ENCODE assay signal across 8 mouse cellular contexts in genomic region chr9:102723990-102724461, GRCm38 (mm10). TPM values are rescaled to one million over a fixed set of nuclear protein-coding genes. Genes with fewer than 3 reads are reported as not detected.
DNase-seq lines count a peak whose midpoint lies in the region; ATAC-seq lines count a peak whose summit lies in the region.

No protein-coding gene starts in this region.

- no peak overlapping the region for H3K4me3 ChIP-seq in liver, embryonic 15.5 days (replicated peaks)
- no peak overlapping the region for H3K4me3 ChIP-seq in liver, embryonic 11.5 days (ENCODE audit: low read depth, low read length)
- no peak overlapping the region for H3K4me3 ChIP-seq in forebrain, embryonic 12.5 days (replicated peaks)
- no peak overlapping the region for H3K4me3 ChIP-seq in heart, embryonic 13.5 days
- H3K4me3 ChIP-seq in kidney, embryonic 15.5 days (replicated peaks): no peak overlapping the region
- no peak overlapping the region for H3K4me3 ChIP-seq in limb, embryonic 11.5 days (ENCODE audit: low read depth, low read length)
- H3K4me3 ChIP-seq in neural tube, embryonic 14.5 days (ENCODE audit: low read depth, low read length): no peak overlapping the region

- no peak for ATAC-seq in liver, embryonic 15.5 days (ENCODE audit: insufficient read depth)
- ATAC-seq in liver, embryonic 11.5 days (replicated peaks; ENCODE audit: low FRiP score): no peak
- peak; percentile 72 for ATAC-seq in forebrain, embryonic 12.5 days (ENCODE audit: low FRiP score)
- no peak for ATAC-seq in heart, embryonic 13.5 days (ENCODE audit: extremely low read depth, insufficient number of reproducible peaks, low FRiP score, low TSS enrichment)
- no peak for ATAC-seq in kidney, embryonic 15.5 days (replicated peaks; ENCODE audit: low FRiP score)
- peak; percentile 60; the same call in 1 of the 2 replicates for ATAC-seq in limb, embryonic 11.5 days (ENCODE audit: insufficient number of reproducible peaks, low FRiP score, low TSS enrichment, low read depth)
- ATAC-seq in neural tube, embryonic 14.5 days (ENCODE audit: low read depth): peak; percentile 82

- H3K9me3 ChIP-seq in liver, embryonic 15.5 days (replicated peaks): no peaks in the 10 kb centered on the region
- no peaks in the 10 kb centered on the region for H3K9me3 ChIP-seq in liver, embryonic 11.5 days (ENCODE audit: control insufficient read depth, low read length)
- no peaks in the 10 kb centered on the region for H3K9me3 ChIP-seq in forebrain, embryonic 12.5 days
- H3K9me3 ChIP-seq in heart, embryonic 13.5 days: no peaks in the 10 kb centered on the region
- H3K9me3 ChIP-seq in kidney, embryonic 15.5 days (replicated peaks): no peaks in the 10 kb centered on the region
- H3K9me3 ChIP-seq in limb, embryonic 11.5 days (ENCODE audit: control insufficient read depth, low read length): no peaks in the 10 kb centered on the region
- H3K9me3 ChIP-seq in neural tube, embryonic 14.5 days (ENCODE audit: control insufficient read depth, low read length): no peaks in the 10 kb centered on the region

- H3K27me3 ChIP-seq in liver, embryonic 15.5 days: peaks cover 18% of the 10 kb centered on the region
- peaks cover 13% of the 10 kb centered on the region for H3K27me3 ChIP-seq in liver, embryonic 11.5 days (replicated peaks; ENCODE audit: control insufficient read depth, insufficient read depth, low read length)
- no peaks in the 10 kb centered on the region for H3K27me3 ChIP-seq in forebrain, embryonic 12.5 days
- H3K27me3 ChIP-seq in heart, embryonic 13.5 days (replicated peaks): no peaks in the 10 kb centered on the region
- H3K27me3 ChIP-seq in kidney, embryonic 15.5 days: no peaks in the 10 kb centered on the region
- no peaks in the 10 kb centered on the region for H3K27me3 ChIP-seq in limb, embryonic 11.5 days (ENCODE audit: control insufficient read depth, insufficient read depth, low read length)
- no peaks in the 10 kb centered on the region for H3K27me3 ChIP-seq in neural tube, embryonic 14.5 days (ENCODE audit: control insufficient read depth, insufficient read depth, low read length)

- peaks cover 34% of the 10 kb centered on the region for H3K36me3 ChIP-seq in liver, embryonic 15.5 days (replicated peaks)
- H3K36me3 ChIP-seq in liver, embryonic 11.5 days (ENCODE audit: control insufficient read depth, insufficient read depth, low read length): peaks cover 32% of the 10 kb centered on the region
- H3K36me3 ChIP-seq in forebrain, embryonic 12.5 days (replicated peaks): peaks cover 93% of the 10 kb centered on the region
- H3K36me3 ChIP-seq in heart, embryonic 13.5 days: peaks cover 90% of the 10 kb centered on the region
- H3K36me3 ChIP-seq in kidney, embryonic 15.5 days: peaks cover 87% of the 10 kb centered on the region
- H3K36me3 ChIP-seq in limb, embryonic 11.5 days (ENCODE audit: control insufficient read depth, insufficient read depth, low read length): peaks cover 33% of the 10 kb centered on the region
- H3K36me3 ChIP-seq in neural tube, embryonic 14.5 days (ENCODE audit: control insufficient read depth, insufficient read depth, low read length): peaks cover 73% of the 10 kb centered on the region

- peak overlapping the region; percentile 38; the same call in 1 of the 2 replicates for H3K27ac ChIP-seq in liver, embryonic 15.5 days (replicated peaks)
- H3K27ac ChIP-seq in liver, embryonic 11.5 days (ENCODE audit: low read depth, low read length): no peak overlapping the region
- peak overlapping the region; percentile 86 for H3K27ac ChIP-seq in forebrain, embryonic 12.5 days
- peak overlapping the region; percentile 99 for H3K27ac ChIP-seq in heart, embryonic 13.5 days (replicated peaks)
- peak overlapping the region; percentile 95 for H3K27ac ChIP-seq in kidney, embryonic 15.5 days
- peak overlapping the region; percentile 62; the same call in 1 of the 2 replicates for H3K27ac ChIP-seq in limb, embryonic 11.5 days (replicated peaks; ENCODE audit: low read depth, low read length)
- H3K27ac ChIP-seq in neural tube, embryonic 14.5 days (ENCODE audit: low read depth, low read length): no peak overlapping the region; the same call in 1 of the 2 replicates

- no peak overlapping the region for H3K4me2 ChIP-seq in liver, embryonic 15.5 days
- no peak overlapping the region for H3K4me2 ChIP-seq in liver, embryonic 11.5 days
- H3K4me2 ChIP-seq in forebrain, embryonic 12.5 days: peak overlapping the region; percentile 90
- H3K4me2 ChIP-seq in heart, embryonic 13.5 days: no peak overlapping the region
- no peak overlapping the region for H3K4me2 ChIP-seq in kidney, embryonic 15.5 days
- no peak overlapping the region for H3K4me2 ChIP-seq in limb, embryonic 11.5 days (ENCODE audit: low read depth, severe bottlenecking)
- no peak overlapping the region for H3K4me2 ChIP-seq in neural tube, embryonic 14.5 days (ENCODE audit: low read depth, low read length)

- DNase-seq in liver, embryonic 11.5 days (ENCODE audit: low spot score): no peak
- no peak for DNase-seq in limb, embryonic 11.5 days (ENCODE audit: low spot score)
- no peak for DNase-seq in c-Kit-positive CD71-positive TER-119-positive erythroid progenitor cells, embryonic 14.5 days (ENCODE audit: low spot score)

- H3K9ac ChIP-seq in liver, embryonic 15.5 days: no peak overlapping the region
- no peak overlapping the region for H3K9ac ChIP-seq in liver, embryonic 11.5 days (ENCODE audit: low read depth, low read length)
- H3K9ac ChIP-seq in forebrain, embryonic 12.5 days: peak overlapping the region; percentile 26; the same call in 1 of the 2 replicates
- H3K9ac ChIP-seq in heart, embryonic 13.5 days: peak overlapping the region; percentile 67
- H3K9ac ChIP-seq in kidney, embryonic 15.5 days: no peak overlapping the region
- H3K9ac ChIP-seq in limb, embryonic 11.5 days (ENCODE audit: low read length): no peak overlapping the region
- H3K9ac ChIP-seq in neural tube, embryonic 14.5 days (replicated peaks; ENCODE audit: low read depth, low read length): no peak overlapping the region

- peaks cover 48% of the 10 kb centered on the region for H3K4me1 ChIP-seq in liver, embryonic 15.5 days (replicated peaks)
- H3K4me1 ChIP-seq in liver, embryonic 11.5 days (replicated peaks; ENCODE audit: control insufficient read depth, insufficient read depth, low read length): peaks cover 49% of the 10 kb centered on the region
- H3K4me1 ChIP-seq in forebrain, embryonic 12.5 days: peaks cover 85% of the 10 kb centered on the region
- peaks cover 97% of the 10 kb centered on the region for H3K4me1 ChIP-seq in heart, embryonic 13.5 days
- H3K4me1 ChIP-seq in kidney, embryonic 15.5 days: peaks cover 95% of the 10 kb centered on the region
- H3K4me1 ChIP-seq in limb, embryonic 11.5 days (ENCODE audit: control insufficient read depth, insufficient read depth, low read length): peaks cover 67% of the 10 kb centered on the region
- peaks cover 62% of the 10 kb centered on the region for H3K4me1 ChIP-seq in neural tube, embryonic 14.5 days (ENCODE audit: control insufficient read depth, insufficient read depth, low read length)

- 30% methylated on average over 4 of the region's 4 CpGs for WGBS in liver, embryonic 15.5 days (ENCODE audit: insufficient replicate concordance)
- WGBS in liver, embryonic 11.5 days: 51% methylated on average over 4 of the region's 4 CpGs
- 7% methylated on average over 4 of the region's 4 CpGs for WGBS in forebrain, embryonic 12.5 days
- 30% methylated on average over 4 of the region's 4 CpGs for WGBS in heart, embryonic 13.5 days
- WGBS in kidney, embryonic 15.5 days: 45% methylated on average over 4 of the region's 4 CpGs
- 63% methylated on average over 4 of the region's 4 CpGs for WGBS in limb, embryonic 11.5 days
- WGBS in neural tube, embryonic 14.5 days: 7% methylated on average over 4 of the region's 4 CpGs

RNA-seq across cellular contexts. Expression of gene Amotl2, which starts 7.6 kb away (rescaled TPM):
- 5.1 and 5.4 TPM in 2 replicates for polyA plus RNA-seq in liver, embryonic 15.5 days (2015; fragmentation: Nextera tagmentation; extraction: Ambion mirVana)
- polyA plus RNA-seq in liver, embryonic 11.5 days (2014; fragmentation: Nextera tagmentation; extraction: Ambion mirVana): 17.4 and 18.8 TPM in 2 replicates
- polyA plus RNA-seq in forebrain, embryonic 12.5 days (2016; fragmentation: Nextera tagmentation; extraction: Ambion mirVana): 82.4 TPM in 2 replicates
- 35.9 and 36.6 TPM in 2 replicates for polyA plus RNA-seq in heart, embryonic 13.5 days (2015; fragmentation: Nextera tagmentation; extraction: Ambion mirVana)
- 43.3 and 45.1 TPM in 2 replicates for polyA plus RNA-seq in kidney, embryonic 15.5 days (2015; fragmentation: Nextera tagmentation; extraction: Ambion mirVana)
- polyA plus RNA-seq in limb, embryonic 11.5 days (2014; fragmentation: Nextera tagmentation; extraction: Ambion mirVana): 34.3 and 40.6 TPM in 2 replicates
- 37.7 and 58.9 TPM in 2 replicates for polyA plus RNA-seq in neural tube, embryonic 14.5 days (2014; fragmentation: Nextera tagmentation; extraction: Ambion mirVana)

Comparison
In these comparisons a context has a peak if more than half of its experiments do, and no peak if none do; other contexts are left out.
1. H3K27ac ChIP-seq: peak in liver, embryonic 15.5 days (single experiment), forebrain, embryonic 12.5 days (single experiment), heart, embryonic 13.5 days (single experiment), kidney, embryonic 15.5 days (single experiment) and limb, embryonic 11.5 days (single experiment); none in liver, embryonic 11.5 days (single experiment) and neural tube, embryonic 14.5 days (single experiment).
2. ATAC-seq: peak in forebrain, embryonic 12.5 days (single experiment), limb, embryonic 11.5 days (single experiment) and neural tube, embryonic 14.5 days (single experiment); none in liver, embryonic 15.5 days (single experiment), liver, embryonic 11.5 days (single experiment), heart, embryonic 13.5 days (single experiment) and kidney, embryonic 15.5 days (single experiment).
3. H3K9ac ChIP-seq: peak in forebrain, embryonic 12.5 days (single experiment) and heart, embryonic 13.5 days (single experiment); none in liver, embryonic 15.5 days (single experiment), liver, embryonic 11.5 days (single experiment), kidney, embryonic 15.5 days (single experiment), limb, embryonic 11.5 days (single experiment) and neural tube, embryonic 14.5 days (single experiment).